Mouse (Mus musculus) thymus, adult 18-20 months (tissue): ENCODE results near the gene Med26.
A peak's percentile ranks its signal among the peaks of the same experiment; 100 is the strongest.

ENCODE experiments used
- DNase-seq, 2 experiments: peaks; one replicate each; pipeline ENCODE4 v3.0.0; 2022; ENCODE audit warnings: mixed read lengths in 2 of 2

Med26 gene

DNA sequence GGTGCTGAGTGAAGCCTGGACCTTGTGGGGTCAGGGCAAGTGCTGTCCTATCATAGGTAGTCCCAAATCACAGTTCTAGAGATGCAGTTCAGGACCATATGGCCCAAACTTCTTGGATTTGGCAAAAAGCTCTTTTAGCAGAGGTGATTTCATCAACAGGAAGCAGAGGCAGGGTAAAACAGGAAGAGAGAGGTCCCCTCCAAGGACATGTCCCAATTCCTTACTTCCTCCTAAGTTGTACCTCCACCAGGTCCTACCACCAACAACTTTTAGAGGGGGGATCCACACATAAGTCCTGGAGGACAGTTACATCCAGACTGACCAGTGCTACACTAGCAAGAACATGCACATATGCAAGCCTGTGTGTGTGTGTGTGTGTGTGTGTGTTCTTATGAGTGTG is 61.1 kb downstream of the Med26 start:
- no peak for DNase-seq

DNA sequence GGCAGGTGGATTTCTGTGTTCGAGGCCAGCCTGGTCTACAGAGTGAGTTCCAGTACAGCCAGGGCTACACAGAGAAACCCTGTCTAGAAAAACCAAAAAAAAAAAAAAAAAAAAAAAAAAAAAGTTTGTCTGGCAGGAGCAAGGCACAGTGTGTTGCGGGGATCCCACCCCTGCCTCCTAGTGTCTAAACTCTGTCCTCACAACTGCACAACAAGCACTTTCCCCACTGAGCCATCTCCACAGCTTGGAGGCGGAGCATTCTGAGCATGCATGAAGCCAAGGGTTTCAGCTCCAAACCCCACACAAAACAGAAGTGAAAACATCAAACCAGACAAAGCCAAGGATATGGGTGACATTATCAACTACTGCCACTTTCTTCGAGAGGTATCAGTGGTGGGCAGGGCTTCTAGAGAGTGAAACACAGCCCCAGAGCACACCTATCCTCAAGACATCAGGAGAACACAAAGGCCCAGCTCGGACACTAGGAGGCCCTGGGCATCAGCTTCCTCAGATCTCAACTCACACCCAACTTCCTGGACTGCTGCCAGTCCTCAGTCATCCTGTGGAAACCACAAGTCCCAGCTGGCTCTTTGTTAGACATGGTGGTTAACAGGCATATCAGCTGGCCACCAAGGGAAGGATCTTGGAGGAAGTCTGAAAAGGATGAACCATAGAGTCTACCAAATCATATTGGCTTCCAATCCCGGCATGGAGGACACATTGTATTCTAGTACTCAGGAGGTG is 62.4 kb downstream of the Med26 start:
- no peak for DNase-seq

DNA sequence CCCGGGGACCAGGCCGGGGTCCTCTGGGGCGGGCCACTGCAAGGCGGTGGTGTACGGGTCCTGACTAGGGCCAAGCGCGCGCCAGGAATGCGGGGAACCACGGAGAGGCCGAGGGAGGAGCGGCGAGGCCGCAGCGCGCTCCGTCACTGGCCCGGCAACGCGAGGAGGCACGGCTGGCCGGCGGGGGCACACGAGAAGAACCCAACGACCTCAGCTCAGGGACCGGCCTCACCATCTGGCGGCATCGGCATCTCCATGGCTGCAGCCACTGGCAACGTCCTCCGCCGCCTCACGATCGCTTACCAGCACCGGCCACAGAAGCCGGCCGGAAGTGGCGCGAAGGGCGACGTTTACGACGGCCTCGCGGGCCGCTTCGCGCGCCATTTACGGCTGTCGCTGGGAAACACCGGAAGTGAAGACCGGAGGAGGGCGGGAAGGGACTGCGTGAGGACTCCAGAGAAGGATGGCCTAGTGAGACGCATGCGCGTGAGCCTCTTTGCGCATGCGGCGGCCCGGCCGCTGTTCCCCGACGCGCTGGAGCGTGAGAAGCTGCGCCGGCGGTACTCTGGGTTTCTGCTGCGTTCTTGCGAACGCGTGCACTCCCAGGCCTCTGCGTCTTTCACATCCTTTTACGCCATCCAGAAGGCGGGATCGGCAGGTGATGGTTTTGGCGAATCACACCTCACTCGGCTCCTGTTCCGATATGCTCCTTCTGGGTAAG is 73.1 kb downstream of the Med26 start, which contains the start of gene Cherp:
Gene Cherp, minus strand, starts transcription at position 401 of the 721 bp plus-strand sequence.
- DNase-seq = peak; percentile 96

DNA sequence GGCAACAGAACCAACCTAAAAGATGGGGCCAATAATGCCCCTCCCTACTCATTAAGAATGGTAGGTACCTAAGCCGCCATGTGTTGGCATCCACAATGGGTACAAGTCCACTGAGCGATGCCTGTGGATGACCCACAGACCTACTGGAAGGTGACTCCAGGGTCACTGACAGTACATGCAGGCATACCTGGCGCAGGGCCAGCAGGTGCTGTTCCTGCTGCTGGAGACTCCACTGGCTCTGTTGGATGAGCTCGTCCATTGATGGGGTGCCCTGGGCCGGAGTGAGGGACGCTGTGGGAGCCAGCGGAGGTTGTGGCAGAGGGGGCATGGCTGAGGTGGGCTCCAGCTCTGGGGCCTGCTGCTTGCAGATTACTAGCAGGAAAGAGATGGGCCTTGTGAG is 77.4 kb downstream of the Med26 start:
- no peak for DNase-seq

- DNase-seq = no peak
Observed at GRCm38 (mm10) chr8:72469984-72470383, 78.1 kb downstream of the Med26 start.

DNA sequence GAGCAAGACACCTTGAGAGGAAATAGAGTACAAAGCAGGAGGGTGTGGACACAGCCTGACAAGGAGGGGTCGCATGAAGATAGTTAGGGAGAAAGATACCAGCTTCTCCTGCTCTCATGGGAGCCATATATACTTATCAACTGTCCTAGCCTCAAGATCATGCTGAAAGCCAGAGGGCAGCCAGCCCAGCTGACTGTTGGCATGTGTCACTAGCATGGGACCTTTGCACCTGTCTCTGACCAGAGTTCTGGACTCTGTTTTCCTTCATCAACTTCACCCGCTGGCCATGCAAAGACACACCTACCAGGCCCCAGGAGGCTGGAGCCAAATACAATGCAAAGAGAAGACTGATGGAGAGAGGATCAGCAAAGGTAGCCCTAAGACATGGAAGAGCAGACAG is 78.8 kb downstream of the Med26 start:
- no peak for DNase-seq

DNA sequence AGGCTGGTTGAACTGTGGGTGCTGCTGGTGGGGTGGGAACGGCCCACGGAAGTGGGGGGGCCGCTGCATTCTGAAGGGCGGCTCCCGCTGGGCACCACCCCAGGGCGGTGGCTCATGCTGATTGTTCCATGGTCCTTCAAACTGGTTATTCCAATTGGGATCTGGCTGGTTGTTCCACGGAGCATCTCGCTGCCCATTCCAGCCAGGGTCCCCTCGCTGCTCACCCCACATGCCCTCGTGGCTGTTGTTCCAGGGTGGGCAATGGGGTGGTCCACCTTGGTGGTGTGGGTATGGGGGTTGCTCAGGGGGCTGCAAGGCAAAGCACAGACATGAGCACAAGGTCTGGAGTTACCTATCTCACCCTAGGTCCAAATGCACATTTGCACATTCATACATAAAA is 83.9 kb downstream of the Med26 start:
- DNase-seq = no peak

DNA sequence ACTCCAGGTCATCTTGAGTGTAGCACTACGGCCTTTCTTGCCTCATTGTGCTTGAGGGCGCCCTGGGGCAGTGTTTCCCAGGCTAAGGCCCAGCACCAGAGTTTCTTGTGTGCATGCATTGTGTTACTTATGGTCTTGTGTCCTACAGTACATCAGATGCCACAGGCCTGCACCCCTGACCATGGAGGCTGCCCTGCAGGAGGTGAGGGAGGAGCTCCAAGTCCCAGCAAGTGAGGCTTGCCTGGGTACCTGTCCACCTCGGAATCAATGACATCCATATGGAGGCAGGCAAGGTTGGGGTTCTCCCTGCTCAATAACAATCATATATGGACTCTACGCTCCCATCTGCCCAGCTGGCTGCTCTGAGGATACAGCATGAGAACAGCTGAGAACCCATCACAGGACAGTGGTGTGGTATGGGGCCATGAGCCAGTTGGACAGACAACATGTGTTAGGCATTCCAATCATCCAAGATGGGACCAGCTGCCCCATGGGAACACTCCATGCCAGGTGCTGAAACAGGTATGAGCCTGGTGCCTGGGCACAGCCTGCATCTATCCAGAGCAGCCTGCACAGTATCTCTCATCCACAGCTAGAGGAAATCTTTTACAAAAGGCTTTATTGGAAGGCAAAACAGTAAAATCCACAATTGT is 88.1 kb downstream of the Med26 start:
- no peak for DNase-seq

- no peak for DNase-seq
Observed at GRCm38 (mm10) chr8:72458457-72458856, 89.6 kb downstream of the Med26 start.

GRCm38 (mm10) chr8:72457806-72458205 is 90.3 kb downstream of the Med26 start:
- no peak for DNase-seq

GRCm38 (mm10) chr8:72455317-72455716 is 92.8 kb downstream of the Med26 start:
- no peak for DNase-seq

DNA sequence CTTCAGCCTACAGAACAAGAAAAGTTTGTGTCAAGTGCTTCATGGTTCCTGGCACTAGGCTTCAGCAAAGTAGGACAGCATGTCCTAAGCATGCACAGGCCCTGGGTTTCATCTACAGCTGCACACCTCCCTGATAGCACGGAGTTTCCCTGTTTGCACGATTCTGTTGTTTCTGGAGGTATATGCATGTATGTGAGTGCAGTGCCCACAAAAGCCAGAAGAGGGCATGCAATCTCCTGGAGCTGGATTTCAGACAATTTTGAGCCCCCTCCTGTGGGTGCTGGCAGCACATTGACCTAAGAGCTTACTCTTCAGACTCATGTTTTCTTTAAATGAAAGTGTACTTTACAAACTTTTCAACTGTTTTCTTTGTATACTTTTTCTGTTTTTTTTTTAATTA is 94.2 kb downstream of the Med26 start:
- no peak for DNase-seq

DNA sequence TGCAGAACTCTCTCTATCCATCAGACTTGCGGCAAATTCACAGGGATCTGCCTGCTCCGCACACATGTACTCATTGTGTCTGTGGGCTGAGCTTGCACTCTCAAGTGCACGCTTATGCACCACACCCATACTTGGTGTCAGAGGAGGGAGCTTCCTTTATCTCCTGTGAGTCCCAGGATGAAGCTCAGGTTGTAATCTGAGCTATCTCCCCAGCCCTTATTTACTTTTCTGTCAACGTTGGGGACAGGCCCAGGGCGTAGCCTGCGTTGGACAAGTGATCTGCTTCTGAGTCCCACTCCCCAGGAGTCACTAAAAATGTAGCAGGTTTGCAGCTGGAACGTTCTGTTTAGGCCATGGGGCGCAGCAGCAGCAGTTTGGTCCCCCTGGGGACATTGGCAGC is 96.6 kb downstream of the Med26 start:
- DNase-seq = no peak

DNA sequence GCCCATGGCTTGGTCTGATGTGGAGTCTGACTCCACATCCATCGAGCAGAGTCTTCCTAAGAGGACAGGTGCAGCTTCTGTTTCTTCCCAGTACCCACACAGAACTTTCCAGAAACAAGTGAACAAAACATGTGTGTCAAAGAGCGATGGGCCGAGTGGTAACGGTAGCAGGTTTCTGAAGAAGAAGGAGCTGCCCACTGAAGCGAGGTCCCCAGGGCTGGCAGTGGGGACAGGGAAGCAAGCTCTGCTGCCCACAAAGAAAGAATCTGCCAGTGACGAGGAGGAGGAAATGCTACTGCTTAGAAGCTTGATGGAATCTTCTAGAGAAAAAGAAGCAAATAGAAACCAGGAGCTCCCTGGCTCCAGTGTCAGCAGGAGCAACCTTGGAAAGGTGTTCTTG is 103.0 kb downstream of the Med26 start:
- DNase-seq = no peak
